Mouse (Mus musculus) kidney, adult 2 months (tissue): ENCODE data around the gene Enc1. TPM values are rescaled to one million over a fixed set of nuclear protein-coding genes. Genes with fewer than 3 reads are reported as not detected.

Experiments
- DNase-seq: peaks from one replicate; pipeline ENCODE4 v3.0.0; 2021
- H3K27ac ChIP-seq: fragments of 200-500 bp; 2 replicates; pipeline ENCODE4 v1.5.1; 2012; ENCODE audit warnings: low read depth, low read length, control low read depth, inconsistent platforms; ENCODE audit not compliant: insufficient read depth
- H3K27me3 ChIP-seq: fragments of 200-500 bp; replicated peaks from 2 replicates; pipeline ENCODE4 v1.6.1; 2012; ENCODE audit warnings: mild to moderate bottlenecking, moderate library complexity, low read length, inconsistent platforms; ENCODE audit not compliant: control insufficient read depth, insufficient read depth
- H3K36me3 ChIP-seq: fragments of 200-500 bp; 2 replicates; pipeline ENCODE4 v1.6.1; 2012; ENCODE audit warnings: mild to moderate bottlenecking, moderate library complexity, low read length, inconsistent platforms; ENCODE audit not compliant: control insufficient read depth, insufficient read depth
- H3K4me1 ChIP-seq: fragments of 200-500 bp; 2 replicates; pipeline ENCODE4 v1.6.1; 2011; ENCODE audit warnings: low read length; ENCODE audit not compliant: control insufficient read depth, insufficient read depth
- H3K4me3 ChIP-seq: fragments of 200-500 bp; 2 replicates; pipeline ENCODE4 v1.5.1; 2011; ENCODE audit warnings: mild to moderate bottlenecking, low read depth, low read length, control low read depth; ENCODE audit not compliant: insufficient read depth
- CTCF ChIP-seq: fragments of 200-500 bp; conservative IDR thresholded peaks from 2 replicates; pipeline ENCODE4 v1.5.1; 2011; ENCODE audit warnings: low read depth, mild to moderate bottlenecking, control low read depth, low read length, moderate library complexity, mixed read lengths; ENCODE audit not compliant: insufficient read depth, insufficient read length
- POLR2A ChIP-seq: fragments of 200-500 bp; IDR thresholded peaks from one replicate; pipeline ENCODE4 v1.6.1; 2011; ENCODE audit warnings: low read depth, low read length, control low read depth
- WGBS: fragments of 180-500 bp; shearing (Covaris S2); methylation state at CpG from one replicate; pipeline ENCODE4 v1.1.7; 2018; 5-methylcytosine and 5-hydroxymethylcytosine counted together
- polyA plus RNA-seq: library from polyadenylated mRNA; depleted of rRNA; stranded (reverse); fragments of >200 nt; gene quantifications from 2 replicates; pipeline ENCODE4 v1.2.3, GENCODE M21; 2012

Gene Enc1
- polyA plus RNA-seq, 1 experiment: 3.6 TPM

GRCm38 (mm10) chr13:97227795-97228194 lies 13.1 kb upstream of the Enc1 start:
- no peak for DNase-seq
- H3K27me3 ChIP-seq: no peaks in the 10 kb centered on the region
- 95% methylated on average over 3 of the region's 3 CpGs for WGBS
- H3K4me3 ChIP-seq: no peak overlapping the region
- TF ChIP-seq CTCF (no peak), POLR2A (no peak)
- H3K4me1 ChIP-seq: peaks cover 12% of the 10 kb centered on the region; the same call in 1 of the 2 replicates
- H3K36me3 ChIP-seq: no peaks in the 10 kb centered on the region
- no peak overlapping the region for H3K27ac ChIP-seq

GRCm38 (mm10) chr13:97230101-97230500 lies 10.8 kb upstream of the Enc1 start:
- no peak overlapping the region for H3K27ac ChIP-seq
- DNase-seq: no peak
- no peak for TF ChIP-seq POLR2A
- TF ChIP-seq CTCF: no peak
- H3K27me3 ChIP-seq: no peaks in the 10 kb centered on the region
- 56% methylated on average over 3 of the region's 3 CpGs for WGBS
- H3K36me3 ChIP-seq: no peaks in the 10 kb centered on the region
- H3K4me1 ChIP-seq: peaks cover 2% of the 10 kb centered on the region; the same call in 1 of the 2 replicates
- no peak overlapping the region for H3K4me3 ChIP-seq

- WGBS: 88% methylated on average over 2 of the region's 2 CpGs
- TF ChIP-seq POLR2A (no peak), CTCF (no peak)
- Histone ChIP-seq H3K27me3 (no peaks in the 10 kb centered on the region), H3K36me3 (no peaks in the 10 kb centered on the region), H3K4me1 (no peaks in the 10 kb centered on the region), H3K27ac (no peak overlapping the region), H3K4me3 (no peak overlapping the region)
- no peak for DNase-seq
Observed at GRCm38 (mm10) chr13:97233092-97233491, 7.8 kb upstream of the Enc1 start.

- 17% methylated on average over 17 of the region's 17 CpGs for WGBS
- Histone ChIP-seq H3K27me3 (no peaks in the 10 kb centered on the region), H3K4me1 (no peaks in the 10 kb centered on the region), H3K27ac (no peak overlapping the region), H3K4me3 (0 out of 2 replicates have a peak overlapping the region, but pooled peaks have one; percentile 3), H3K36me3 (no peaks in the 10 kb centered on the region)
- DNase-seq: peak; percentile 84
- TF ChIP-seq CTCF: peak; percentile 81
- no peak for TF ChIP-seq POLR2A
Observed at GRCm38 (mm10) chr13:97234785-97235417, 6.0 kb upstream of the Enc1 start.

- H3K4me3 ChIP-seq: no peak overlapping the region
- no peaks in the 10 kb centered on the region for H3K36me3 ChIP-seq
- no peak for DNase-seq
- H3K4me1 ChIP-seq: no peaks in the 10 kb centered on the region
- H3K27ac ChIP-seq: no peak overlapping the region
- no peaks in the 10 kb centered on the region for H3K27me3 ChIP-seq
- no peak for TF ChIP-seq POLR2A
- no peak for TF ChIP-seq CTCF
- 74% methylated on average over 6 of the region's 6 CpGs for WGBS
Observed at GRCm38 (mm10) chr13:97235911-97236310, 5.0 kb upstream of the Enc1 start.

- Histone ChIP-seq H3K4me3 (no peak overlapping the region), H3K27me3 (no peaks in the 10 kb centered on the region), H3K27ac (no peak overlapping the region), H3K4me1 (peaks cover 3% of the 10 kb centered on the region; the same call in 1 of the 2 replicates), H3K36me3 (no peaks in the 10 kb centered on the region)
- WGBS: 84% methylated on average over 3 of the region's 3 CpGs
- no peak for DNase-seq
- TF ChIP-seq CTCF (no peak), POLR2A (no peak)
Observed at GRCm38 (mm10) chr13:97237700-97238099, 3.2 kb upstream of the Enc1 start.

- H3K27ac ChIP-seq: no peak overlapping the region
- no peak overlapping the region for H3K4me3 ChIP-seq
- 63% methylated on average over 16 of the region's 16 CpGs for WGBS
- TF ChIP-seq POLR2A: no peak
- TF ChIP-seq CTCF: no peak
- no peaks in the 10 kb centered on the region for H3K36me3 ChIP-seq
- no peak for DNase-seq
- H3K4me1 ChIP-seq: peaks cover 3% of the 10 kb centered on the region; the same call in 1 of the 2 replicates
- H3K27me3 ChIP-seq: no peaks in the 10 kb centered on the region
Observed at GRCm38 (mm10) chr13:97238181-97238981, 2.5 kb upstream of the Enc1 start.
